Mouse (Mus musculus): Measurements from ENCODE around the gene Socs1. TPM values are rescaled to one million over a fixed set of nuclear protein-coding genes. Genes with fewer than 3 reads are reported as not detected.
"Not testable (repeated sequence)": the region's sequence is repeated elsewhere in the genome, so short reads cannot be mapped to it uniquely, and the experiment has no call there.

Gene Socs1
- polyA plus RNA-seq, 1 experiment = 279 TPM

- DNase-seq = no peak
- Histone ChIP-seq H3K36me3 (ENCODE audit: control insufficient read depth, insufficient read depth, low read length) (no peaks in the 10 kb centered on the region), H3K27ac (ENCODE audit: control insufficient read depth, insufficient read depth, low read length) (peak within 1 kb of the TSS; percentile 35; the same call in 1 of the 2 replicates), H3K4me3 (ENCODE audit: control insufficient read depth, insufficient read depth, low read length) (no peak within 1 kb of the TSS), H3K4me1 (replicated peaks; ENCODE audit: control insufficient read depth, insufficient read depth, low read length) (peaks cover 58% of the 10 kb centered on the region), H3K27me3 (ENCODE audit: control insufficient read depth, insufficient read depth, low read length) (no peaks in the 10 kb centered on the region)
- 19% methylated on average over 2 of the region's 2 CpGs for WGBS
- no peak for TF ChIP-seq POLR2A (IDR thresholded peaks at IDR 0.05; ENCODE audit: control insufficient read depth, extremely low read depth, insufficient read depth, low read length, poor library complexity)
- TF ChIP-seq CTCF (IDR thresholded peaks at IDR 0.05; ENCODE audit: borderline replicate concordance, control insufficient read depth, extremely low read depth, insufficient read depth, low read length, poor library complexity) = no peak
Observed at GRCm38 (mm10) chr16:10812865-10813371, 27.6 kb upstream of the Socs1 start, which contains the start of gene Gm11172. Gm11172 (plus strand) TSS chr16:10812915.

GRCm38 (mm10) chr16:10810376-10810775 lies 25.0 kb upstream of the Socs1 start:
- no peaks in the 10 kb centered on the region for H3K36me3 ChIP-seq (ENCODE audit: control insufficient read depth, insufficient read depth, low read length)
- no peak overlapping the region for H3K27ac ChIP-seq (ENCODE audit: control insufficient read depth, insufficient read depth, low read length)
- H3K4me3 ChIP-seq (ENCODE audit: control insufficient read depth, insufficient read depth, low read length) = no peak overlapping the region
- no peaks in the 10 kb centered on the region for H3K27me3 ChIP-seq (ENCODE audit: control insufficient read depth, insufficient read depth, low read length)
- peaks cover 63% of the 10 kb centered on the region for H3K4me1 ChIP-seq (replicated peaks; ENCODE audit: control insufficient read depth, insufficient read depth, low read length)
- TF ChIP-seq POLR2A (IDR thresholded peaks at IDR 0.05; ENCODE audit: control insufficient read depth, extremely low read depth, insufficient read depth, low read length, poor library complexity) (no peak), CTCF (IDR thresholded peaks at IDR 0.05; ENCODE audit: borderline replicate concordance, control insufficient read depth, extremely low read depth, insufficient read depth, low read length, poor library complexity) (no peak)
- no peak for DNase-seq
- 95% methylated on average over 1 of the region's 1 CpGs for WGBS

GRCm38 (mm10) chr16:10805789-10806527 lies 20.6 kb upstream of the Socs1 start, which contains the start of gene Prm1:
Prm1 (minus strand) TSS chr16:10805839.
- WGBS = 48% methylated on average over 10 of the region's 10 CpGs
- Histone ChIP-seq H3K36me3 (ENCODE audit: control insufficient read depth, insufficient read depth, low read length) (no peaks in the 10 kb centered on the region), H3K27ac (ENCODE audit: control insufficient read depth, insufficient read depth, low read length) (peak within 1 kb of the TSS; percentile 85), H3K27me3 (ENCODE audit: control insufficient read depth, insufficient read depth, low read length) (no peaks in the 10 kb centered on the region), H3K4me3 (ENCODE audit: control insufficient read depth, insufficient read depth, low read length) (no peak within 1 kb of the TSS), H3K4me1 (replicated peaks; ENCODE audit: control insufficient read depth, insufficient read depth, low read length) (peaks cover 37% of the 10 kb centered on the region)
- peak; percentile 74 for DNase-seq
- TF ChIP-seq POLR2A (IDR thresholded peaks at IDR 0.05; ENCODE audit: control insufficient read depth, extremely low read depth, insufficient read depth, low read length, poor library complexity) (peak; percentile 17; the same call in 1 of the 2 replicates), CTCF (IDR thresholded peaks at IDR 0.05; ENCODE audit: borderline replicate concordance, control insufficient read depth, extremely low read depth, insufficient read depth, low read length, poor library complexity) (no peak)

GRCm38 (mm10) chr16:10802420-10802819 lies 17.1 kb upstream of the Socs1 start:
- WGBS = 75% methylated on average over 3 of the region's 3 CpGs
- H3K27me3 ChIP-seq (ENCODE audit: control insufficient read depth, insufficient read depth, low read length); H3K27ac ChIP-seq (ENCODE audit: control insufficient read depth, insufficient read depth, low read length); H3K4me3 ChIP-seq (ENCODE audit: control insufficient read depth, insufficient read depth, low read length); DNase-seq; H3K36me3 ChIP-seq (ENCODE audit: control insufficient read depth, insufficient read depth, low read length): not testable (repeated sequence)
- peaks cover 26% of the 10 kb centered on the region for H3K4me1 ChIP-seq (replicated peaks; ENCODE audit: control insufficient read depth, insufficient read depth, low read length)

- H3K27me3 ChIP-seq (ENCODE audit: control insufficient read depth, insufficient read depth, low read length) = no peaks in the 10 kb centered on the region
- no peak for DNase-seq
- H3K27ac ChIP-seq (ENCODE audit: control insufficient read depth, insufficient read depth, low read length) = no peak within 1 kb of the TSS
- 95% methylated on average over 6 of the region's 6 CpGs for WGBS
- no peak for TF ChIP-seq POLR2A (IDR thresholded peaks at IDR 0.05; ENCODE audit: control insufficient read depth, extremely low read depth, insufficient read depth, low read length, poor library complexity)
- no peak for TF ChIP-seq CTCF (IDR thresholded peaks at IDR 0.05; ENCODE audit: borderline replicate concordance, control insufficient read depth, extremely low read depth, insufficient read depth, low read length, poor library complexity)
- peaks cover 4% of the 10 kb centered on the region for H3K4me1 ChIP-seq (replicated peaks; ENCODE audit: control insufficient read depth, insufficient read depth, low read length)
- no peak within 1 kb of the TSS for H3K4me3 ChIP-seq (ENCODE audit: control insufficient read depth, insufficient read depth, low read length)
- no peaks in the 10 kb centered on the region for H3K36me3 ChIP-seq (ENCODE audit: control insufficient read depth, insufficient read depth, low read length)
Observed at GRCm38 (mm10) chr16:10796034-10796433, 10.7 kb upstream of the Socs1 start, which contains the start of gene Prm2. Prm2 (minus strand) TSS chr16:10796134.

GRCm38 (mm10) chr16:10790702-10791101 lies 5.4 kb upstream of the Socs1 start, which contains the start of gene Prm3:
Prm3 (minus strand) TSS chr16:10790914.
- TF ChIP-seq CTCF (IDR thresholded peaks at IDR 0.05; ENCODE audit: borderline replicate concordance, control insufficient read depth, extremely low read depth, insufficient read depth, low read length, poor library complexity) = no peak
- TF ChIP-seq POLR2A (IDR thresholded peaks at IDR 0.05; ENCODE audit: control insufficient read depth, extremely low read depth, insufficient read depth, low read length, poor library complexity) = no peak
- H3K27me3 ChIP-seq (ENCODE audit: control insufficient read depth, insufficient read depth, low read length) = no peaks in the 10 kb centered on the region
- no peak for DNase-seq
- H3K4me3 ChIP-seq (ENCODE audit: control insufficient read depth, insufficient read depth, low read length) = no peak within 1 kb of the TSS
- no peak within 1 kb of the TSS for H3K27ac ChIP-seq (ENCODE audit: control insufficient read depth, insufficient read depth, low read length)
- WGBS = 89% methylated on average over 9 of the region's 9 CpGs
- no peaks in the 10 kb centered on the region for H3K36me3 ChIP-seq (ENCODE audit: control insufficient read depth, insufficient read depth, low read length)
- peaks cover 36% of the 10 kb centered on the region for H3K4me1 ChIP-seq (replicated peaks; ENCODE audit: control insufficient read depth, insufficient read depth, low read length)

Data from thymus, adult 2 months (tissue).